Comparison of ENCODE assay signal across 29 mouse cellular contexts in genomic region chr7:102916405-102916804, GRCm38 (mm10). TPM values are rescaled to one million over a fixed set of nuclear protein-coding genes. Genes with fewer than 3 reads are reported as not detected.
"Had no signal": no experiment of that assay in that cellular context is flagged by ENCODE, and none has a peak within 500 bp of the region (broad histone marks: within the 10 kb centered on the region; RNA-seq: fewer than 3 reads in every experiment).

No protein-coding gene starts in this region.

- H3K9me3 ChIP-seq: limb, embryonic 10.5 days; limb, embryonic 13.5 days; liver, embryonic 12.5 days; liver, embryonic 15.5 days; midbrain, embryonic 12.5 days; midbrain, embryonic 15.5 days; neural tube, embryonic 12.5 days had no signal

- H3K4me2 ChIP-seq: limb, embryonic 13.5 days; liver, embryonic 12.5 days; liver, embryonic 15.5 days; midbrain, embryonic 12.5 days; midbrain, embryonic 15.5 days; neural tube, embryonic 12.5 days had no signal

- H3K27me3 ChIP-seq: limb, embryonic 13.5 days; liver, embryonic 12.5 days; liver, embryonic 15.5 days; midbrain, embryonic 12.5 days; midbrain, embryonic 15.5 days; neural tube, embryonic 12.5 days had no signal

- H3K36me3 ChIP-seq: limb, embryonic 10.5 days; limb, embryonic 13.5 days; liver, embryonic 12.5 days; liver, embryonic 15.5 days; midbrain, embryonic 12.5 days; midbrain, embryonic 15.5 days; neural tube, embryonic 12.5 days had no signal

- H3K4me1 ChIP-seq: limb, embryonic 13.5 days; liver, embryonic 12.5 days; liver, embryonic 15.5 days; midbrain, embryonic 12.5 days; midbrain, embryonic 15.5 days; neural tube, embryonic 12.5 days had no signal

- DNase-seq: kidney, postnatal 25 days; layer of hippocampus, adult 9-11 months; liver; lung, adult 18-20 months; lung, postnatal 14 days; thymus, adult 18-20 months; thymus, postnatal 36 days had no signal

- H3K4me3 ChIP-seq: layer of hippocampus, adult 2 months; limb, embryonic 10.5 days; limb, embryonic 13.5 days; liver, embryonic 12.5 days; liver, embryonic 15.5 days; midbrain, embryonic 12.5 days; midbrain, embryonic 15.5 days; neural tube, embryonic 12.5 days had no signal

- ATAC-seq: liver, embryonic 12.5 days; midbrain, embryonic 15.5 days had no signal

- H3K27ac ChIP-seq: kidney, postnatal 0 days; layer of hippocampus, adult 2 months; limb, embryonic 10.5 days; limb, embryonic 13.5 days; liver, embryonic 12.5 days; liver, embryonic 15.5 days; macrophage; midbrain, embryonic 12.5 days; midbrain, embryonic 15.5 days; neural tube, embryonic 12.5 days had no signal

- H3K9ac ChIP-seq: limb, embryonic 13.5 days; liver, embryonic 12.5 days; liver, embryonic 15.5 days; midbrain, embryonic 12.5 days; midbrain, embryonic 15.5 days; neural tube, embryonic 12.5 days had no signal

RNA-seq across cellular contexts. Expression of gene Olfr571, which starts 0.9 kb away (rescaled TPM):
- total RNA-seq: layer of hippocampus, adult 2 months; left cerebral cortex, adult 18-20 months; left cerebral cortex, postnatal 25 days; megakaryocyte, adult 5-6 weeks had no signal
- polyA plus RNA-seq: kidney, embryonic 14.5 days; kidney, postnatal 0 days; large intestine, adult 2 months; limb, embryonic 10.5 days; limb, embryonic 13.5 days; liver, embryonic 12.5 days; liver, embryonic 15.5 days; lung, embryonic 16.5 days; macrophage; midbrain, embryonic 12.5 days; midbrain, embryonic 15.5 days; neural tube, embryonic 12.5 days; small intestine, adult 2 months; spleen, adult 2 months; stomach, embryonic 16.5 days; testis, adult 2 months; urinary bladder, adult 2 months had no signal

RNA-seq across cellular contexts. Expression of gene Olfr572, which starts 7.8 kb away (rescaled TPM):
- total RNA-seq: layer of hippocampus, adult 2 months; layer of hippocampus, postnatal 25 days; left cerebral cortex, adult 18-20 months; left cerebral cortex, postnatal 25 days; megakaryocyte, adult 5-6 weeks had no signal
- polyA plus RNA-seq: kidney, embryonic 14.5 days; kidney, postnatal 0 days; large intestine, adult 2 months; limb, embryonic 10.5 days; limb, embryonic 13.5 days; liver, embryonic 12.5 days; liver, embryonic 15.5 days; lung, embryonic 16.5 days; macrophage; midbrain, embryonic 12.5 days; midbrain, embryonic 15.5 days; neural tube, embryonic 12.5 days; small intestine, adult 2 months; spleen, adult 2 months; stomach, embryonic 16.5 days; testis, adult 2 months; urinary bladder, adult 2 months had no signal

RNA-seq across cellular contexts. Expression of gene Olfr570, which starts 22.0 kb away (rescaled TPM):
- total RNA-seq: layer of hippocampus, adult 2 months; layer of hippocampus, postnatal 25 days; left cerebral cortex, adult 18-20 months; left cerebral cortex, postnatal 25 days; megakaryocyte, adult 5-6 weeks had no signal
- polyA plus RNA-seq: kidney, embryonic 14.5 days; kidney, postnatal 0 days; large intestine, adult 2 months; limb, embryonic 10.5 days; limb, embryonic 13.5 days; liver, embryonic 12.5 days; liver, embryonic 15.5 days; lung, embryonic 16.5 days; macrophage; midbrain, embryonic 12.5 days; midbrain, embryonic 15.5 days; neural tube, embryonic 12.5 days; small intestine, adult 2 months; spleen, adult 2 months; stomach, embryonic 16.5 days; testis, adult 2 months; urinary bladder, adult 2 months had no signal

RNA-seq across cellular contexts. Expression of gene Olfr569, which starts 25.7 kb away (rescaled TPM):
- total RNA-seq: layer of hippocampus, adult 2 months; layer of hippocampus, postnatal 25 days; left cerebral cortex, adult 18-20 months; left cerebral cortex, postnatal 25 days; megakaryocyte, adult 5-6 weeks had no signal
- polyA plus RNA-seq: kidney, embryonic 14.5 days; kidney, postnatal 0 days; large intestine, adult 2 months; limb, embryonic 10.5 days; limb, embryonic 13.5 days; liver, embryonic 12.5 days; liver, embryonic 15.5 days; lung, embryonic 16.5 days; macrophage; midbrain, embryonic 12.5 days; midbrain, embryonic 15.5 days; neural tube, embryonic 12.5 days; small intestine, adult 2 months; spleen, adult 2 months; stomach, embryonic 16.5 days; testis, adult 2 months; urinary bladder, adult 2 months had no signal

RNA-seq across cellular contexts. Expression of gene Olfr573-ps1, which starts 26.0 kb away (rescaled TPM):
- total RNA-seq: layer of hippocampus, adult 2 months; layer of hippocampus, postnatal 25 days; left cerebral cortex, adult 18-20 months; left cerebral cortex, postnatal 25 days; megakaryocyte, adult 5-6 weeks had no signal
- polyA plus RNA-seq: kidney, embryonic 14.5 days; kidney, postnatal 0 days; large intestine, adult 2 months; limb, embryonic 10.5 days; limb, embryonic 13.5 days; liver, embryonic 12.5 days; liver, embryonic 15.5 days; lung, embryonic 16.5 days; macrophage; midbrain, embryonic 12.5 days; midbrain, embryonic 15.5 days; neural tube, embryonic 12.5 days; small intestine, adult 2 months; spleen, adult 2 months; stomach, embryonic 16.5 days; testis, adult 2 months; urinary bladder, adult 2 months had no signal
